Mouse (Mus musculus) bone marrow macrophage, adult 2 months (primary cell): ENCODE results near the gene Magi2.

Experiments
- CTCF ChIP-seq: IDR thresholded peaks from 2 replicates; pipeline ENCODE4 v1.5.1; 2012; ENCODE audit warnings: low read depth, mild to moderate bottlenecking, low read length, moderate library complexity
- POLR2A ChIP-seq: IDR thresholded peaks from 2 replicates; pipeline ENCODE4 v1.6.1; 2012; ENCODE audit warnings: mild to moderate bottlenecking, low read depth, low read length, borderline replicate concordance

DNA sequence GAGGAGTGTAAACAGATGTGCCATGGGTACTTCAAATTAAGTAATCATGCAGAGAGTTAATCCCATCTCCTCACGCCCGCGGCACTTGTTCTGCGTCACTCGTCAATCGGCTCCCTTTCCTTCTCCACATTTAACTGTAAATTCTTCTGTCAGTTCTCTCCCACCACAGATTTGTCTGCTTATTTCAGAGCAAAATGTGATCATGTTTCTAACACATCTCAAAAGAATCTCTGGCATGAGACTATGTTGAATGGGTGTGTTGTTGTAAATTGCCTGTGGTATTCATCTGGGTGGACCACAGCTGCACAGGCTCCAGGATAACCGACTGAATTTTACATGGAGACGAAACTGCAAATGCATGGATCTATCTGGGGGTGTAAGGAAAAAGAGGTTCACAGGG is 1408.0 kb downstream of the Magi2 start:
- TF ChIP-seq POLR2A (no peak), CTCF (no peak)
